Mouse (Mus musculus) erythroblast, adult 5-6 weeks (primary cell): Measurements from ENCODE around the gene Rad52. TPM values are rescaled to one million over a fixed set of nuclear protein-coding genes. Genes with fewer than 3 reads are reported as not detected.

Experiments
- ATAC-seq: replicated peaks from 2 replicates; pipeline ENCODE4 v1.8.0; 2016; ENCODE audit warnings: moderate number of reproducible peaks, mild to moderate bottlenecking, moderate TSS enrichment, inconsistent platforms; ENCODE audit not compliant: poor library complexity, low FRiP score, severe bottlenecking
- total RNA-seq, 2 experiments: library from RNA; stranded (forward) in 1 of 2; stranded (reverse) in 1 of 2; fragments of 150-400 nt in 1 of 2; fragments of 200-764, 138-1000 nt in 1 of 2; gene quantifications; 2 replicates each; pipeline versions ENCODE4 v1.2.3 to v1.2.4; 2015 to 2017; ENCODE audit warnings: low replicate concordance in 2 of 2

The Rad52 gene
- total RNA-seq (2015; ENCODE audit: low replicate concordance) (9.6 and 16.9 TPM in 2 replicates), total RNA-seq (2017; ENCODE audit: low replicate concordance) (14.1 and 26.9 TPM in 2 replicates)

DNA sequence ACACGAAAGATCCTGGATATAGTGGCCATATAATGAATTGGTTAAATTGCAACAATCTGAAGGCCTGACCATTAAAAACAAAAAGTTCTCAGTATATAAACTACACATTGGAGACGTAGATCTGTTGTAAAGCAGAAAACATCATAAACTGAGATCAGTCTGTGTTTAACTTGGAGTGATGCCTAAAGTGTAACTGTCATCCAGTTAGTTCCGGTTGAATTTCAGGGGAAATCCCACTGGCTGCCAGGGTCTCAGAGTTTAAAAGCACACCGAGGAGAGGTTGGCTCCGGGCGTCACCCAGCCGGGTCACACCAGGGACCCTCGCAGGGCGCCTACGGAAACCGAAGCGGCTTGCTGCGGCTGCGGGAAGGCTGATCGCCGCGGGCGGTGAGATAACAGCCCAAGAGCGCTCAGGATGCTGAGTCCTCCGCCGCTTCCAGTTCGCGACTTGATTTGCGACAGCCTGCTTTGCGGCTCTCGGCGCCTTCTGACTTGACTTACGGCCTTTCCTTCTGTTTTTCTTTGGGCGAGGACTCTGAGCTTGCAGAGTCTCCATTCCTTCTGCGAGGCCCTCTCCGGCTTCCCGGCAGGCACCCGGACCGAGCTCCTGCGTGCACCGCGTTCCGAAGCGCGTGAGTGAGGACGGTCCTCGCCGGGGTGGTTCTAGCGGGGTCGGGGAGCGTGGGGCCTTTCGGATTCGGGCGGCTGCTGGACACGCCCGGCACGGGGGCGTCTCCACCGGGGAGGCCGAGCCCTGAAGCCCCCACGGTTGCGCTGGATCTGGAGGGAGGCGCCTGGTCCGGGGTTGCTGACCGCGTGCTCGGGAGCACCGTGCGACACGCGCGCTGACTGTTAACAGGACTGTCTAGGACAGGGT is at the start of gene Rad52:
TSS of gene Rad52 (plus strand) at position 495 of the 877 bp plus-strand sequence.
- peak; percentile 90 for ATAC-seq

DNA sequence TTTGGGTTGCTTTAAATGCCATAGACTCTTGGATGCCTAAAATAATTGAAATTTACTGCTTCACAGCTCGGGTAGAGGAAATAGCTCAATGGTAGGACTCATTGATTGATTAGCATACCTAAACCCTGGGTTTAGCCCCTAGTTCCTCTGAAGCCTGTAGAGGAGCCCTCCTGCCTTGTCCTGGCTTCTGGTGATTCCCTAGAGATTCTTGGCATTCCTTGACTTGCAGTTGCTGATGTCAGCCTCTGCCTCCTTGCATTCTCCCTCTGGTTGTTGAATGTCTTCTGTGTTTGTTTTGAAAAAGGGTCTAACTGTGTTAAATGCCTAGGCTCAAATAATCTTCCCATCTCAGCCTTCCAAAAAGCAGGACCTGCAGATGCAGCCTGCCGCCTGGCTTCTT is 48.3 kb upstream of the Rad52 start:
- no peak for ATAC-seq

DNA sequence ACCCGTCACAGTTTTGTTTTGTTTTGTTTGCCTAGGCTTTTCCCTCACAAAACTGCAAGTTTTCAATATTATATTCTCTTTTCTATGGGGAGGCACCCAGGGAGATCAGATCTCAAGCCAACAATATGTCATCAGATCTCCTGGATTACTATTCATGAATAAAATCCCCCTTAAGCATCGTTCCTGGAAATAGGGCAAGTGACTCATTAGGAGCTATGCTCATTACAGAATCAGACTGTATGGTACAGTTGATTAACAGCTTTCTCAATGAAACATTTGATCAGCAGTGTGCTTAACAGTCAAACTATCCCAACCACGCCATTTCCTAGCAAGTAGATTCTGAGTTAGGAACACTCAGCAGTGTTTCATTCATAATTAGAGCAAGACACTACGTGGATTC is 47.0 kb upstream of the Rad52 start:
- no peak for ATAC-seq

DNA sequence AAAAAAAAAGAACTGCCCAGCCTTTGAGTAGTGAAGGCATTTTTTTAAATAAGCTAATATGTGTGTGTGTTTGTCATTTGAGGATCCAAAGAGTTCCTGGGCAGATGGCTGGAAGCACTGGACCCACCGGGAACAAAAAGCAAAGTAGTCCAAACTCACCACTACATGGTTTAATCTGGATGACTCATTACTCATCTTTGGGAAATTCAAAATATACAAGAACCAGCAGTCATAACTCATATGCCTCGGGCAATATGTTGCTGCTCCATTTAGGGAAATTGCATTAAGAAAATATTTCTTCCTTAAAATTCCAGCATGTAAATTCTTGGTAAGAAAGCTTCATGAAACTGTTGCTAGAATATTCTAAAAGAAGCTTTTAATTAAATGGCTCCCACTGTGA is 42.3 kb upstream of the Rad52 start:
- no peak for ATAC-seq

DNA sequence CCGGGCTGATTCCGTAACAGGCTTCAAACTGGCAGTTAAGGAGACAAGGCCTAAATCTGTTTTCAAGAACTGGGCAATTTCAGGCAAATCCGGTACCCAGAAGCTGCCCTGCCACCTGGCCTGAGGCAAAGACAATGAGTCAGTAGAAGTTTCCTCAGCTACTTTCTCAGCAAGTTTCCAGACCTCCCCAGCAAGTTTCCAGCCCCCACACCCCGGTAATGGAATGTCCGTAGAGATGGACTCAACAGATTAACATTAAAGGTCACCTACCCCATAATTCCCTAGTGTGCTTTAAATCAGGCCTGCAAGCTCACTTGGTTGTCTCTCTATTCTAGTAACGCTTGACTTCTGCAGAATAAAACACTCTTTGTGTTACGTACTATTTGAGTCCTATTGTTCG is 41.0 kb upstream of the Rad52 start:
- no peak for ATAC-seq

DNA sequence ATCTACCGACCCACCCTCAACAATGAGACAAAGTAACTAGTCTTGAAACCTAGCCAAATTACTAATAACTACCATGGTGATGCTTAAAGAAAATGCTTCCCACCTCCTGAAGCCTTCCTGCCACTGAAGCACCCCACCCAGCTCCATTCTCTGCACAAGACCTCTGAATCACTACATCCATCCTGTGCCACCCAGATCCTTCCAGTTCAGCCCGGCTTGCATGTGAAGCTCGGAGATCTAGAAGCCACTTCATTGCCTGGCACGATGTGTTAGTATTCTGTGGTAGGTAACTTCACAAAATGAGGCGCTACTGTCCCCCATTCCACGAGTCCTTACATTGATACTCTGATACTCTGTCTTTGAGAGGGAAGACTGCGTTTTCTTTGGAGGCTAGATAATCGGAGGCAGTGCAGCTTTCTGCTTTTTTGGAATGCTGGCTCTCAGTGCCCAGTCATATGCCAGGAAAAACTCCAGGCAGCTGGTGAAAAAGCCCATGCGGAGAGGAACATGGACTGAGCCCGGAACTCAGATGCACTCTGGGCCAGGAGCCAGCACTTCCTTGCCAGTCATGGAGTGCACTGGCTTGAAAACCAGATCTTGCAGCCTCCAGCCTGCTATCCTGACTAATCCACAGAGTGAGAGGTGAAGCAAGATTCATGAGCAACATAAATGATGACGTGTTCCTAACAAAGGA is 38.0 kb upstream of the Rad52 start:
- ATAC-seq: no peak

DNA sequence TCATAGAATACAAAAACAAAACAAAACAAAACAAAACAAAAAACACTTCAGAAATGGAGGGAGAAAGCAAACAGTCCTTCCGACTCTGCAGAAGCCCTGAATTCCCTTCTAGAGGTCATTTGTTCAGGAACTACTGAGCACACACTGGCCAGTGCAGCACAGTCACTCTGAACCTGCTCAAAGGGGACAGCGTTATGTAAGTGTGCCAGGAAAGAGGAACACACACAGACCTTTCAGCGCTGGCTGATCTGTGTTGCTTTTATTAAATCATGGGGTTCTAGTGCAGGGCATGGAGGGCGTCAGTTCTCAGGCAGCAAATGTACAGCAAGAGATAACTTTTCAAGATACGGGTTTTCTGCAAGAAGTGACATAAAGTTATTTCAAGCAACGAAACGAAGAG is 19.3 kb upstream of the Rad52 start:
- no peak for ATAC-seq

DNA sequence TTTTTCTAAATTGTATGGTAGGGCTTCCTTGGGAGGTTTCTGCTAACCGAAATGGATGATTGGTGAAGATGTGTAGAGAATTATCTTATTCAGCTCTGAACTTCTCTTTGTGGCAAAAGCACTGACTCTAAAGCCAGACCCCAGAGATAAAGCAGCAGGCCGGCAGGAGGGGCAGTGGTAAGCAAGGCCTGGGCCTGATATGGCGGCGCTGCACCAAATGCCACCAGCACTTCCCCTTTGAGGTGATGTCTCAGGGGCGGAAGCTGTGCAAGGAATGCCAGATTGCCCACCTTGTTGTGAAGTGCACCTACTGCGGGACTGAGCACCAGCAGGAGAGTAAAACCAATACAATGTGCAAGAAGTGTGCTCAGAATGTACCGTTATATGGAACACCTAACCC is 9.8 kb upstream of the Rad52 start:
- ATAC-seq: no peak

DNA sequence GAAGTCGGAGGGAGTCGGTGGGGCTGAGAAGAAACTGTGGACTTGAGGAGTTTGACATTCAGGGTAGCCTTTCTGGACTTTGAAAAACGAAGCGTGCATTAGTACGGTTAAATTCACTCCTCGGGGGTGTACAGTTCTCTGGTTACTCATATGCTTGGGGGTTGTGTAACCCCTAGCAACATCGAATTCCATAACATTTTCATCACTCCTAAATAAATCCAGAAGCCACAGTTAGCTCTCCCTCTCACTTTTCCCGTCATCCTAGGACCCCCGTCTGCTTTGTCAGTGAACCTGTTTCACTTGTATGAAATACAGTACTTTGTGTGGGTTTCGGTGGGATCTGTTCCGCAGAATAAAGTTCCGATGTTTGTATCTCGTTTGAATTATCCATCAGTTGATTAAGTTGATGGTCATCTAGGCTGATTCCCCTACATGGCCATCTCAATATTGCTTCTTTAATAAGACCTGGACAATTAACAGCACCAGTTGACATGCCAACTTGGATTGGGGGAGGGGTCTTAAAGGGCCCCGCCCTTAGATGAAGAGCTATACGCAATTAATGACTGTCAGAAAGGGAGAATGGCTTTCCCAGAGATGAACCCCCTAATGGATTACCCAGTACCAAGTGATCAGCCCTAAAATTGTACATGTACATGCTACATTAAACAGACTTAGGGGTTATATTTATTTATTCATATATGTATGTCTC is 737 bp downstream of the Rad52 start:
- ATAC-seq: no peak

DNA sequence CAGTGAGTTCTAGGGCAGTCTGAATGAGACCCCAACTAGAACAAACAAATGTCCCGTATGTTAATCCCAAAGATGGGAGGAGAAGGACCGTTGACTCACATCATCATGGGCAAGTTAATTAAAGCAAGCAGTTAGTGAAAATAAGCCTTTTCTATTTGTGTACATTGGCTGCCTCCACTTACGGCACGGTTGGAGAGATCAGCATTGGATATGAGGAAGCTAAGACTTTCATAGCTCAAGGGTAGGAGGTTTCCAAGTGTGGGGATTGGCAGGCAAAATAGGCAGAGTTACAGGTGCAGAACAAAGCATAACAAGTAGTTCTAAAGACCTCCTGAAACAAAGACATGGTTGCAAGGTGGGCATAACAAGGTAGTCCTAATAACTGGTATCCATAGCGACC is 3.0 kb downstream of the Rad52 start:
- no peak for ATAC-seq

DNA sequence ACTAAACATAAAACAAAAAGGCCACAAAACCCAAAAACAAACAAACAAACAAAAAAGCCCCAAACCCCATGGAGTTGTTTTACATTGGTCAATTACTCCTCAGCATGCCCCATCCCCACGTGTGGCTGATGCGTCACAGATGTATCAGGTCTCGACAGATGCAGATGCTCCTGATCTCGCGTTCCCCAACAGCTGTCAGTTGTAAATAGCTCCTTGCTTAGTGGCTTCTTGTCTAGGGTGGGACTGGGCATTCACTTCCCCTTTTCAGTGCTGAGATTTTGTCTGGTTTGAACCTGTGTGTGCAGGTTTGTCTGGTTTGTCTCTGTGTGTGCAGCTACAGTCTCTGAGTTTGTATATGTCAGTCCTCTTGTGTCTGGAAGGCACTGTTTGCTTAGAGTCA is 9.5 kb downstream of the Rad52 start:
- no peak for ATAC-seq

DNA sequence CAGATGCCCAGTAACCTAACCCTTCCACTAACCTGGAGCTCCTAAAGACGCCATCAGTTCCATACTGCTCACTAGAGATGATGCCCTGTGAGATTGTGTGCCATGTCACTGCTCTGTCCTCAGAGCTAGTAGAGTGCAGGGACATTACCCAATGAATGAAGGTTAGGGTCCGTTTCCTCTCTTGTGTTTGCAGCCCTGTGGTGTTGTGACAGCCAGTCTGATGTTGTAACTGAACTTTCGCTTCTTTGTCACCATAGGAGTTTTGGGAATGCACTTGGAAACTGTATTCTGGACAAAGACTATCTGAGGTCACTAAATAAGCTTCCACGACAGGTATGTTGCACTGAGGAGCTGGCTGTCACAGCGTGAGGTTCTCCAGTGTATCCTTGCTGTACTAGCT is 13.2 kb downstream of the Rad52 start:
- ATAC-seq: no peak

DNA sequence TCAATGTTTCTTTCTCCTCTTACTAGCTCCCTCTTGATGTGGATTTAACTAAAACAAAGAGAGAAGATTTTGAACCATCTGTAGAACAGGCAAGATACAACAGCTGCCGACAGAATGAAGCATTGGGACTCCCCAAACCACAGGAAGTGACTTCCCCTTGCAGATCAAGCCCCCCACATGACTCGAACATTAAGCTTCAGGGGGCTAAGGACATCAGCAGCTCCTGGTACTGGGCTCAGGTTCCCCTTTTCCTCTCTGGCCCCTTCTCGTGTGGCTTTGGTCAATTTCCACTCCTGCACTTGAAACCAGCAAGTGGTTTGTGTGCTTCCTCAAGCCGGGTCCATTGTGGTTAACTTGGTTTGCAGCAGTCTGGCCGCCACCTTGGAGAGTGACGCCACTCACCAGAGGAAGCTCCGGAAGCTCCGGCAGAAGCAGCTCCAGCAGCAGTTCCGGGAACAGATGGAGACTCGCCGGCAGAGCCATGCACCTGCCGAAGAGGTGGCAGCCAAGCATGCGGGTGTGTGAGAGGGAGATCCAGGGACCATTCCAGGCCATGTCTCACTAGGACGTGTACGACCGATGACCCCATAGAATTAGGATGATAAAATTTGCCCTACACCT is 16.2 kb downstream of the Rad52 start:
- ATAC-seq: no peak

DNA sequence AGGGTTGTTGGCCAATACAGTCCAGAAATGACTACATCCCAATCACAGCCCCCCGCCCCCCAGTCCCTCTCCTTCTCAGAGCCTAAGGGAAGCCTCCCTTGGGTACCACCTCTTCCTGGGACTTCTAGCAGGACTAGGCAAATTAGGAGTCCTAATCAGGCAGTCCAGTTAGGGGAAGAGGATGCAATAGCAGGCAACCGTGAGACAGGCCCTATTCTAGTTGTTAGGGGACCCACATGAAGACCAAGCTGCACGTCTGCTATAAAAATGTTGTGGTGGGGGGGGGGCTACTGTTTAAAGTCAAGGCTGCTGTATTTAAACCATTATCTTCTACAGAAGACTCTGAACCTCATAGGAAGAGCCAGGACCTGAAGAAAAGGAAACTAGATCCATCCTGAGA is 19.6 kb downstream of the Rad52 start:
- no peak for ATAC-seq

DNA sequence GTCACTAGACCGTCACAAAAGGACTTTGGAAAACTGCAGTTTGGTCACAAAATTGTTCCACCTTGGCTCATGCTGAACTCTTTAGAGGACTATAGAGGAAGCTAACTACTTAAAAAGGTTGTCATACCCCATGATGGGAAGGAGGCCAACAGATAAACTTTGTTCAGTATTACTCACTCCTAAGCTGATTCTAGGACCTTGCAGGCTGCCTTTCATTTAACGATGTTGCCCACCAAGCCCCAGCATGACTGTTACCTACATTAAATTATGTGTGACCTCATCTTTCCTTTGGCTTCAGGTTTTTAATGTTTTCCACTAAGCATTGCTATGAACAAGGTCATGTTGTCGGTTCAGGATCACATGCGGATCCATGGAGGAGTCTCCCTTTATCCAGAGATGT is 20.0 kb downstream of the Rad52 start:
- ATAC-seq: no peak

DNA sequence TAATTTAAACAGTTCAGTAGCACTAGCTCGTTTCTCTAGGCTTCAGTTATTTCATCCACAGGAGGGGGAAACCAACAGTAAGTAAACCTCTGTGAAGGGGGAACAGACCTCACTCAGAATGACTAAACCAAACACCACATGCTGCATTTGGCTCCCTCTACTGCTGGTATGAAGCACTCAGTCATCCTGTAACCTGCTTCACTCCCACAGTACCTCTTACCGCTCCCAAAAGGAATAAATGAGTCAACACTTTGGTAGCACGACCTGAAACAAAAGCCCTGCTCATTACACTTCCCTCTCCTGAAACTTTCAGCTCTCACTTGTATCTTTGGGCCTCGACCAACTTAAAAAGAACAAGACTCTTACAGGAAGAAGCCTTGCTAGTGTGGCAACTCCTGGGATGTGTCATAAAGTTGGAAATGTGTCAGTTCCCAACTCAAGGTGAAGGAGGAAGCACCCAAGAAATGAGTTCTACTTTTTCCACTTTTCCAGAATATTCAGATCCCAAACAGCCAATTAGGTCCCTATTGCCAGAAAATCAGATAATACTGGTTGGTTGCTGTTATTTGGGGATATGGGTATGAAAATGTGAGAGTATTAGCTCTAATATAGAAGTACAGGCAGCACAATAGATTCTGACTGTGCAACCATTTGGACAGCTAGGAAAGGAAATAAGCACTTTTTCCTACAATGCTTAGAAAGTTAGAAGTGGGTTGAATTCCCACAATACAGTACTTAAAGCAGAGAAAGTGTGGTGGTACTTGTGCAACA is 21.9 kb downstream of the Rad52 start:
- no peak for ATAC-seq
